Mouse (Mus musculus): ENCODE measurements at regions not wholly inside any gene's neighbourhood (a gene's known extent, or its start where the extent isn't known, plus 50 kb on each side); places are given as distances from the start of the nearest gene placed in this dataset.

DNA sequence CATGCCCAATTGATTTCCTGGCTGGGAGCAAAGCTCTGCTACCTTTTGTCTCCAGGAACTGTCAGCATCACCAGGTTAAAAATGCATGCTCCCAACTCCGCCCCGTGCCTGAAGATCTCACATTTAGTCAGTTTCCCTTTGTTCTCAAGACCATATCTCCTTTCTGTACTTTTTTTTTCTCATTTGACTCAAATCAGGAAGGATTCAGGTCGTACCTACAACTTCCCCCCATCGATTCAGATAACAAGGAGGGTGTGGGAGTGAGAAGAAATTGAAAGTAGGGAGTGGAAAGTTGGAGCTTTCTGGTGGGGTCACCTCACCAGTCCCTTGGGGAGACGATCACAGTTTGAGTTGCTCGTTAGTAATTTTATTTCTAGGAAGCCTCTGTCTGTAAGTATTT is 141.2 kb upstream of the Klf3 start:
- 37% methylated on average over 6 of the region's 6 CpGs for WGBS
- Histone ChIP-seq H3K27ac (ENCODE audit: insufficient read depth, low read length) (no peak overlapping the region), H3K4me1 (ENCODE audit: control insufficient read depth, insufficient read depth, low read length) (no peaks in the 10 kb centered on the region), H3K4me3 (replicated peaks; ENCODE audit: insufficient read depth, low read depth, low read length) (no peak overlapping the region), H3K27me3 (ENCODE audit: control insufficient read depth, insufficient read depth, low read length) (no peaks in the 10 kb centered on the region)
- DNase-seq, result no peak
- TF ChIP-seq CTCF (IDR thresholded peaks at IDR 0.05; ENCODE audit: borderline replicate concordance, insufficient read depth, low read depth, low read length), result no peak
- TF ChIP-seq POLR2A (IDR thresholded peaks at IDR 0.05; ENCODE audit: borderline replicate concordance, insufficient read depth, low read length), result no peak

DNA sequence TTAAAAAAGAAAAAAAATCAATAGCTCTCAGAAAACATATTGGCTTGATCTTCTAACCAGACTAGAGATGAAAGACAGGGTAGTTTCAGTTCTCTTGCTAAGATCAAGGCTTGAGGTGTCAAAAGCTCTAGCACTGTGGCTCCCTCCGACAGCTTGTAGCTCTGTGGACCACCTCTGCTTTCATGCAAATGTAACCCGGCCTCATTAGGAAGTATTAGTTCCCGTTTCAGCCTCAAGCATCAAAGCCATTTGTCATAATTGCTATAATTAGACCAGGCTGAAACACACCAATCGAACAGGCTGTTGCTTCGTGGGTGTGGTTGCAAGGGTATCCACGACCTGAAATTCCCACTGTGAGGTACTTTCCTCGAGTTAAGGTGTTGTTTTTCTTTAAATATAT is 140.7 kb upstream of the Klf3 start:
- no peak overlapping the region for H3K27ac ChIP-seq (ENCODE audit: insufficient read depth, low read length)
- H3K4me1 ChIP-seq (ENCODE audit: control insufficient read depth, insufficient read depth, low read length), result no peaks in the 10 kb centered on the region
- no peak for DNase-seq
- no peak overlapping the region for H3K4me3 ChIP-seq (replicated peaks; ENCODE audit: insufficient read depth, low read depth, low read length)
- no peaks in the 10 kb centered on the region for H3K27me3 ChIP-seq (ENCODE audit: control insufficient read depth, insufficient read depth, low read length)
- TF ChIP-seq POLR2A (IDR thresholded peaks at IDR 0.05; ENCODE audit: borderline replicate concordance, insufficient read depth, low read length) (no peak), CTCF (IDR thresholded peaks at IDR 0.05; ENCODE audit: borderline replicate concordance, insufficient read depth, low read depth, low read length) (no peak)
- WGBS, result 69% methylated on average over 7 of the region's 7 CpGs

DNA sequence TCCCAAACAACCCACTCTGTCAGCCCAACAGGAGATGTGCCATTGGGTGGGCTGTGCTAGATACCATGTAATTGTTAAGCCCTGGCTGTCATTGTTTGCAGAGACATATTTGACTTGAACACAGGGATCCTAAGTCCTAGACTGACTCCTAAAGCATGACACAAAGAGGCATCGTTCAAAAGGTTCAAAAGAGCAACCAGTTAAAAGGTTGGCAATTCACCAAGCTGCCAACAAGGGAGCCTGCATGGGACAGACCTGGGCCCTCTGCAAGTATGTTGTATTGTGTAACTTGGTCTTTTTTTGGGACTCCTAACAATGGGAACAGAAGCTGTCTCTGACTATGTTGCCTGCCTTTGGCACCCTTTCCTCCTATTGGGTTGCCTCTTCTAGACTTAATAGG is 139.4 kb upstream of the Klf3 start:
- no peaks in the 10 kb centered on the region for H3K4me1 ChIP-seq (ENCODE audit: control insufficient read depth, insufficient read depth, low read length)
- H3K27ac ChIP-seq (ENCODE audit: insufficient read depth, low read length), result no peak overlapping the region
- H3K27me3 ChIP-seq (ENCODE audit: control insufficient read depth, insufficient read depth, low read length), result no peaks in the 10 kb centered on the region
- TF ChIP-seq CTCF (IDR thresholded peaks at IDR 0.05; ENCODE audit: borderline replicate concordance, insufficient read depth, low read depth, low read length) (no peak), POLR2A (IDR thresholded peaks at IDR 0.05; ENCODE audit: borderline replicate concordance, insufficient read depth, low read length) (no peak)
- WGBS, result 39% methylated on average over 1 of the region's 1 CpGs
- no peak overlapping the region for H3K4me3 ChIP-seq (replicated peaks; ENCODE audit: insufficient read depth, low read depth, low read length)
- no peak for DNase-seq

DNA sequence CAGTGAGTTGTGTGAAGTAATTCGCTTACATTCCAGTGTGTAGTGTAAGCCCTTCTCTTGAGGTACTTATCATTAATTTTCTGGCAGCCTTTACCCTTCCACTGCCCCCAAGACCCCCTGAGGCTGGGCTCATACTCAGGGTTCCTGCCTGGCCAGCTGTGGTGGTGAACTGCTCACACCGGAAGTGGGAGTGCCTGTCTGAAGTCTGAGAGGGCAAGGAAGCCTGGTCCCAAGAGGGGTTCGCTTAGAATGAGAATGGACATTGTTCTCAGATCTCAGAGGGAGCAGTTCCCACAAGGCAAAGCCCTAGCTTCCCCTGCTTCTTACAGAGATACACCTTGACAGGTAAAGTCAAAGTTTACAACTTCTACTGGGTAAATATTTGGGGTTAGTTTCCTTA is 138.1 kb upstream of the Klf3 start:
- H3K27me3 ChIP-seq (ENCODE audit: control insufficient read depth, insufficient read depth, low read length), result no peaks in the 10 kb centered on the region
- H3K27ac ChIP-seq (ENCODE audit: insufficient read depth, low read length), result no peak overlapping the region
- H3K4me3 ChIP-seq (replicated peaks; ENCODE audit: insufficient read depth, low read depth, low read length), result no peak overlapping the region
- no peaks in the 10 kb centered on the region for H3K4me1 ChIP-seq (ENCODE audit: control insufficient read depth, insufficient read depth, low read length)
- DNase-seq, result no peak
- 65% methylated on average over 3 of the region's 3 CpGs for WGBS
- TF ChIP-seq CTCF (IDR thresholded peaks at IDR 0.05; ENCODE audit: borderline replicate concordance, insufficient read depth, low read depth, low read length), result no peak
- no peak for TF ChIP-seq POLR2A (IDR thresholded peaks at IDR 0.05; ENCODE audit: borderline replicate concordance, insufficient read depth, low read length)

DNA sequence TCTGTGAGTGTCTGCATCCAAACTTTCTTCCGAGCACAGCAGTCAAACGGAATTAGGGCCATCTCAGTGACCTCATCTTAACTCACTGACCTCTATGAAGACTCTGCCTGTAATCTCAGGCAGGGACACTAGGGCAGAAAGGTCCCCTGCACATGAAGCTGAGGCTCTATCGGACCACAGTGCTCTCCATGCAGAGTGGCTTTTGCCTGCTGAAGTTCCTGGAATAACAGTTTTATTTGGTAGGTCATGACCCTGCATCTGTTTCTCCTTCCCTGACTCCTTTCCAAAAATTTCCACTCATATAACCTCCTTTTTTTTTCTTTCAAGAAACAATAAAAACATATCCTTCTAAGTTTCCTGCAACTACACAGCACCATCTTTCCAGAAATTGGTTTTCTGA is 136.9 kb upstream of the Klf3 start:
- H3K4me3 ChIP-seq (replicated peaks; ENCODE audit: insufficient read depth, low read depth, low read length), result no peak overlapping the region
- no peaks in the 10 kb centered on the region for H3K27me3 ChIP-seq (ENCODE audit: control insufficient read depth, insufficient read depth, low read length)
- DNase-seq, result no peak
- TF ChIP-seq CTCF (IDR thresholded peaks at IDR 0.05; ENCODE audit: borderline replicate concordance, insufficient read depth, low read depth, low read length), result no peak
- no peak for TF ChIP-seq POLR2A (IDR thresholded peaks at IDR 0.05; ENCODE audit: borderline replicate concordance, insufficient read depth, low read length)
- 73% methylated on average over 3 of the region's 3 CpGs for WGBS
- no peaks in the 10 kb centered on the region for H3K4me1 ChIP-seq (ENCODE audit: control insufficient read depth, insufficient read depth, low read length)
- H3K27ac ChIP-seq (ENCODE audit: insufficient read depth, low read length), result no peak overlapping the region

DNA sequence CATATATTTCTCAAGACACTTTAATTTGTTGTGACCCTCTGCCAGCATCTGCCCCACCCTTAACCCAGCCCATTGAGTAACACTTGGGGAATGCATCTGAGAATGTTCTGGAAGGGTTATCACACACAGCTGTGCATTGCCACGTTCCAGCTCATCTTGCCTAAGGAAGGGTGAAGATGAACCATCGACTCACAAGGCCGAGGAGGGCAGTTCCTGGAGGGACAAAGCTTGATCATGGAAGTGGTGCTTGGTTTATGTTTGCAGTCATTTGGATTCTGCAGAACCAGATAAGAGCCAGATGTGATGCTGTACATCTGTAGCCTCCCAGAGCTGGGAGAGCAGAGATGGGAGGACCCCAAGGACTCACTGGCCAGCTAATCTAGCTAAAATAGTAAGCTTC is 136.1 kb upstream of the Klf3 start:
- Histone ChIP-seq H3K27me3 (ENCODE audit: control insufficient read depth, insufficient read depth, low read length) (no peaks in the 10 kb centered on the region), H3K4me3 (replicated peaks; ENCODE audit: insufficient read depth, low read depth, low read length) (no peak overlapping the region), H3K4me1 (ENCODE audit: control insufficient read depth, insufficient read depth, low read length) (no peaks in the 10 kb centered on the region), H3K27ac (ENCODE audit: insufficient read depth, low read length) (no peak overlapping the region)
- no peak for TF ChIP-seq CTCF (IDR thresholded peaks at IDR 0.05; ENCODE audit: borderline replicate concordance, insufficient read depth, low read depth, low read length)
- no peak for TF ChIP-seq POLR2A (IDR thresholded peaks at IDR 0.05; ENCODE audit: borderline replicate concordance, insufficient read depth, low read length)
- WGBS, result 86% methylated on average over 3 of the region's 3 CpGs
- DNase-seq, result no peak

DNA sequence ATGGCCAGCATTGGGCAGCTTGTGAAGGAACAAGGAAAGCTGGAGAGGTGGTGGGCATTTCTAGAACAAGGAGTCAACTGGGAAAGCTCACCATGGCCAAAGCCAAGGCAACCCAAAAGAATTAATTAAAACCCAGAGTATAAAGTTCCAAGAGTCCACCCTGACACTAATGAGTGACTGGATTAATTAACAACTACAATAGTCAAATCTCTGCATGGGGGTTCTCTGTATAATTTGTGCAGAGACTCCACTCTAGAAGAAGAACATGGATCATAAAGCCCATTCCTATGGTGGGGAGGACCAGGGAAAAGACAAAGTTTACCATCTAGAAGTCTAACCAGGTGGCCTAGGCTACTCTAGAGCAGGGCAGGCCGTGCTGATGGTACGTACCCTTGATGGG is 129.3 kb upstream of the Klf3 start:
- no peaks in the 10 kb centered on the region for H3K4me1 ChIP-seq (ENCODE audit: control insufficient read depth, insufficient read depth, low read length)
- WGBS, result 91% methylated on average over 2 of the region's 2 CpGs
- H3K27ac ChIP-seq (ENCODE audit: insufficient read depth, low read length), result no peak overlapping the region
- no peak overlapping the region for H3K4me3 ChIP-seq (replicated peaks; ENCODE audit: insufficient read depth, low read depth, low read length)
- no peak for DNase-seq
- TF ChIP-seq POLR2A (IDR thresholded peaks at IDR 0.05; ENCODE audit: borderline replicate concordance, insufficient read depth, low read length), result no peak
- TF ChIP-seq CTCF (IDR thresholded peaks at IDR 0.05; ENCODE audit: borderline replicate concordance, insufficient read depth, low read depth, low read length), result no peak
- no peaks in the 10 kb centered on the region for H3K27me3 ChIP-seq (ENCODE audit: control insufficient read depth, insufficient read depth, low read length)

DNA sequence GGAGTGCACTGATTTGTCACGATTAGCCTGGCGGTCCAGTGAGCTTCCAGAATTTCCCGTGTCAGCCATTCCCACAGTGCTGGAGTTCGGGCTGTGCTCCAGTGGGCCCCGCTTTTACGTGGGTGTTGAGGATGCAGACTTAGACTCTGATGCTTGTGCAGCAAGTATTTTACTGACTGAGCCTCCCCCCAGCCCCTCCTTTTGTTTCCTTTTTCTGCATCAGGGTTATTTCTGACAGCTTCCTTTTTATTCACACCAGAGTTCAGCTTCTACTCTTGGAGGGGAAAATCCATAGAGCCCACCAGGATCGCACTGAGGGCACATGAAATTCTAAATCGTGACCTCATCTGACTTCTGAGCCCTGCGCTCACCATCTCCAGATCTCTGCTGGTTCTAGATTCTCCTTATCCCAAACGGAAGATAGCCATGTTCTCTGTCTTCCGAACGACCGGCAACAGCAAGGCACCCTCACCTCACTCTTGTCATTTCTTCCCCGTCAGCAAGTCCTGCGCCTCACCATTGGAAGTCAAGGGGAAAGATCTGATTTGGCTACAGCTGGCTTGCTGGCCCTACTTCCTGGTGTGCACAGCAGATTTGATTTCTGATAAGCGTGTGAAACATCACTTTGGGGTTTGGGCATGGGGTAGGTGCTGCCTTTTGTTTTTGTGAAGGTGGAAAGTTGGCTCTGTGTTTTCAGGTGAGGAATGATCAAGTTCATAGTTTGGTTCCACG is 126.8 kb upstream of the Klf3 start:
- TF ChIP-seq POLR2A (IDR thresholded peaks at IDR 0.05; ENCODE audit: borderline replicate concordance, insufficient read depth, low read length), result no peak
- TF ChIP-seq CTCF (IDR thresholded peaks at IDR 0.05; ENCODE audit: borderline replicate concordance, insufficient read depth, low read depth, low read length), result no peak
- no peak overlapping the region for H3K4me3 ChIP-seq (replicated peaks; ENCODE audit: insufficient read depth, low read depth, low read length)
- WGBS, result 89% methylated on average over 17 of the region's 17 CpGs
- no peak overlapping the region for H3K27ac ChIP-seq (ENCODE audit: insufficient read depth, low read length)
- H3K4me1 ChIP-seq (ENCODE audit: control insufficient read depth, insufficient read depth, low read length), result no peaks in the 10 kb centered on the region
- no peak for DNase-seq
- H3K27me3 ChIP-seq (ENCODE audit: control insufficient read depth, insufficient read depth, low read length), result no peaks in the 10 kb centered on the region
